Mouse (Mus musculus) embryonic facial prominence, embryonic 15.5 days (tissue): Measurements from ENCODE around the gene Ppp3cb. TPM values are rescaled to one million over a fixed set of nuclear protein-coding genes. Genes with fewer than 3 reads are reported as not detected.

Source experiments
- ATAC-seq: fragments of 200-750 bp; cut with Nextera tagmentation; 2 replicates; pipeline ENCODE4 v1.8.0; 2017; ENCODE audit warnings: low read depth, moderate TSS enrichment; ENCODE audit not compliant: insufficient number of reproducible peaks, low FRiP score, low TSS enrichment
- H3K27ac ChIP-seq: fragments of 300-500 bp; sonication (generic); replicated peaks from 2 replicates; pipeline ENCODE4 v1.5.1; 2015; ENCODE audit warnings: mild to moderate bottlenecking, inconsistent platforms
- H3K27me3 ChIP-seq: fragments of 300-500 bp; sonication (generic); 2 replicates; pipeline ENCODE4 v1.6.1; 2015; ENCODE audit warnings: inconsistent platforms
- H3K36me3 ChIP-seq: fragments of 300-500 bp; sonication (generic); 2 replicates; pipeline ENCODE4 v1.6.1; 2015; ENCODE audit warnings: mild to moderate bottlenecking, inconsistent platforms
- H3K4me1 ChIP-seq: fragments of 300-500 bp; sonication (generic); 2 replicates; pipeline ENCODE4 v1.6.1; 2015; ENCODE audit warnings: inconsistent platforms
- H3K4me2 ChIP-seq: fragments of 300-500 bp; sonication (generic); replicated peaks from 2 replicates; pipeline ENCODE4 v1.6.1; 2015; ENCODE audit warnings: mild to moderate bottlenecking, inconsistent platforms
- H3K4me3 ChIP-seq: fragments of 300-500 bp; sonication (generic); replicated peaks from 2 replicates; pipeline ENCODE4 v1.5.1; 2015; ENCODE audit warnings: mild to moderate bottlenecking, inconsistent platforms
- H3K9ac ChIP-seq: fragments of 300-500 bp; sonication (generic); 2 replicates; pipeline ENCODE4 v1.6.1; 2015; ENCODE audit warnings: inconsistent platforms
- H3K9me3 ChIP-seq: fragments of 300-500 bp; sonication (generic); replicated peaks from 2 replicates; pipeline ENCODE4 v1.6.1; 2016; ENCODE audit warnings: inconsistent platforms
- WGBS: fragments of 180-500 bp; shearing (Covaris S2); methylation state at CpG from one replicate; pipeline ENCODE4 v1.1.7; 2015; 5-methylcytosine and 5-hydroxymethylcytosine counted together
- polyA plus RNA-seq: library from polyadenylated mRNA; unstranded; fragments of >200 nt; fragmentation: Nextera tagmentation; extraction: Ambion mirVana; gene quantifications from 2 replicates; pipeline ENCODE4 v1.2.1, GENCODE M21; 2015

Ppp3cb gene
- polyA plus RNA-seq, 1 experiment from 2014 or later: 46.7 TPM

DNA sequence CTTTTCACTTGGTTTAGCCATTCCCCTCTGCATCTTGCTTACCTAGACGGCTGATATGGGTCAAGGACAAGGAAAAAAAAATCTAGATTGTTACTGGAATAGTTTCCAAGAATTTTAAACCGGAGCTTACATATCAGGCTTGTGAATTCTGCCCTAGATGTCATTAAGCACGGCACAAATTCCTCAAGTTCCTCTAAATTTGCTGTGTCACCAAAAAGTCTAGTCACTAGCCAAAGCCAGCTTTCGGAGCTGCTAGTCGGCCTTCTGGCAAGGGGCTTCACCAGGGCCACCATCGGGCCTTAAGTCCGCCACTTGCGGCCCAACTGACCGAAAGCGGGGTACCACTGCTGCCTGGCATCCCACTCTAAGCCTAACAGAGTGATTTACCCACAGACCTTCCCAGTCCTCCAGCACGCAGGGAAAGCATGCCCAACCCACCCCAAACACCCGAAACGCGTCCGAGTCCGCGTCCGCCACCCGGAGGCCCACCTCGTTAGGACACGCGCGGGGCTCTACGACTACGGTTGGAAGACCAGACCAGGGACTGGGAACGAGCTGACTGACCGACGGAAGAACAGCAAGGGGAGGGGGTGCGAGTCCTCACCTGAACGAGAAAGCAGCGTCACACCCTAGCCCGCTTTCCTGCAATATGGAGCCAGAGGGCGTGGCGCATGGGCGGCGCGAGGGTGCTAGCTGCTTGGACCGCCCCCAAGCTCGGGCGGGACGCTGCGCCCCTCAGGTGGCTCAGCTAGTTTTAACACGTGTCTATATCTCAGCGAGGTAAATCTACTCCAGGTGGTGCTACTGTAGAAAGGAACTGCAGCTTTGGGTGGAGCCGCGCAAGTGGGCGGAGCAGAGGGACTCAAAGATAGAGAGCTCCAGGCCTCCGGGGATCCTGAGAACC is 66.8 kb downstream of the Ppp3cb start, which contains the start of gene Anxa7:
Gene Anxa7 (minus strand): TSS at position 843 of the 904 bp plus-strand sequence.
- ATAC-seq: peak; percentile 89
- H3K4me2 ChIP-seq: peak within 1 kb of the TSS; percentile 74
- H3K9me3 ChIP-seq: no peaks in the 10 kb centered on the region
- peak within 1 kb of the TSS; percentile 53 for H3K9ac ChIP-seq
- H3K4me1 ChIP-seq: peaks cover 18% of the 10 kb centered on the region; the same call in 1 of the 2 replicates
- H3K27ac ChIP-seq: peak within 1 kb of the TSS; percentile 80
- under 1% methylated on average over 48 of the region's 48 CpGs for WGBS
- H3K27me3 ChIP-seq: no peaks in the 10 kb centered on the region
- H3K36me3 ChIP-seq: peaks cover 7% of the 10 kb centered on the region; the same call in 1 of the 2 replicates
- peak within 1 kb of the TSS; percentile 76 for H3K4me3 ChIP-seq

DNA sequence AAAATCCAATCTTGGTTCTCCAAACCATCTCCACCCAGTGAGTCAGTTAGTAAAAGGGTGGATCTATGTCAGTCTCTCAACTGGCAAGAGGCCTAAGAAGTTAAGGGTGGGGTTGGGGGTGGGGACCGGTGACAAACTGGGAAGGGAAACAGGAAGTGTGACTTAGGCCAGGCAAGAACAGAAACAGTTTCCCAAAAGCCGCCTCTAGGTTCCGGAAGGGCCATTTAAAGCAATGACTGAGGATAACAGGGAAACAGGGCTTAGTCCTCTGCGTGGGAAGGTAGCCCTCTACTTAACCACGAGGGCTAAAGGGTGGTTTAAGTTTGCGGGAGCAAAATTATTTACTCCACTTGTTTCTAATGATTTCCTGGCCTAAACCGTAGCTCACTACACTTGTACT is 67.6 kb downstream of the Ppp3cb start:
- Histone ChIP-seq H3K9me3 (no peaks in the 10 kb centered on the region), H3K9ac (peak overlapping the region; percentile 53; the same call in 1 of the 2 replicates), H3K27me3 (no peaks in the 10 kb centered on the region), H3K4me3 (peak overlapping the region; percentile 76), H3K4me2 (peak overlapping the region; percentile 74), H3K36me3 (no peaks in the 10 kb centered on the region), H3K27ac (peak overlapping the region; percentile 80), H3K4me1 (peaks cover 18% of the 10 kb centered on the region; the same call in 1 of the 2 replicates)
- 4% methylated on average over 7 of the region's 7 CpGs for WGBS
- ATAC-seq: no peak

DNA sequence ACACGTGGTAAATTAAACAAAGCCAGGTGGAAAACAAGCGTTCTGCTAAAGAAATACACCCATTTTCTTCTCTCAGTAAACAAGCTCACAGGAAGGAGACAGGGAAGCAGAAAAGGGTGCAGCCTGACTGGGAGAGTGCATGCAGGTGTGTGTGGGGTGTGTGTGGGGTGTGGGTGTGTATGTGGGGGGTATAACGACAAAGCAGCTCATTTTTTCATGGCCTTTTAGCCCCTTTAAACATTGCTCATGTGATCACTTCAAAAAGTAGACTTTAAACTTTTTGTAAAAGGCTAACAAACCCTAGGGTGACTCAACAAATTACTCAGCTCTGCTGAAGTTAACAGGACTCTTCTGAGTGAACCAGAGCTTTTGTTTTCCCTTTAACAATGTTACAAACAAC is 68.0 kb downstream of the Ppp3cb start:
- Histone ChIP-seq H3K36me3 (peaks cover 3% of the 10 kb centered on the region; the same call in 1 of the 2 replicates), H3K9me3 (no peaks in the 10 kb centered on the region), H3K4me2 (peak overlapping the region; percentile 74), H3K4me3 (peak overlapping the region; percentile 76), H3K4me1 (peaks cover 18% of the 10 kb centered on the region; the same call in 1 of the 2 replicates), H3K27me3 (no peaks in the 10 kb centered on the region), H3K9ac (no peak overlapping the region), H3K27ac (peak overlapping the region; percentile 68)
- no peak for ATAC-seq
- 31% methylated on average over 3 of the region's 3 CpGs for WGBS

DNA sequence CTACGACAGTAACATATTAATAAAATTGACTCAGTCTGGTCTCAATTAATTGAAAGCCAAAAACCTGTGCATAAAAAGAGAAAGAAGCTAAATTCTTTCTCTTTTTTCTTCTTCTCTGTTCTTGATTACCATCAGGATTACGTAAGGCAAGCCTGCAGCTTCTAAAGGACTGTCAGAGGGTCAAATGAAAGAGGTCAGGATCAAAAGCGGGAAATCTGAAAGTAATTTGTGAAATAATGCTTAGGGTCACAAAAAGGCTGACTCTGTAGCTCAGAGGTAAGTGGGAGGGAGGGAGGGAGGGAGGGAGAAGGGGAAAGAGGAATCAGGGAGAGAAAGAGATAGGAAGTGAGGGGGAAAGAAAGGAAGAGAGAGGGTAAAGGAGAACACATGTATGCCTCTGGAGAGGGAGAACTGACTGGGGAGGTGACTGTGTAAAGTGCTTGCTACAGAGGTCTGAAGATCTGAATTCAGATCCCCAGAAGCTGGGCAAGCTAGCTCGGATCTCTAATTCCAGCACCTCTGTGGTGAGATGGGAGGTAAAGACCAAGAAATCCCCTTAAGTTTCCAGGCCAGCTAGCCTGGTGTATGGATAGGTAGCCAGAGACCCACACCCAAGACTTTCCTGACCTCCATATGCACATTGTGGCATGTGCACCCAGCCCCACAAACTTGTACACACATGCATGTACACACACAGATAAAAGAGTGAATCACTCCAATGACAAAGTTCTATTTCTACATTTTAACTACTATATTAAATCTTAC is 68.9 kb downstream of the Ppp3cb start:
- Histone ChIP-seq H3K4me1 (peaks cover 18% of the 10 kb centered on the region; the same call in 1 of the 2 replicates), H3K27me3 (no peaks in the 10 kb centered on the region), H3K27ac (no peak overlapping the region), H3K9ac (no peak overlapping the region), H3K4me2 (no peak overlapping the region), H3K4me3 (no peak overlapping the region), H3K36me3 (peaks cover 7% of the 10 kb centered on the region; the same call in 1 of the 2 replicates), H3K9me3 (no peaks in the 10 kb centered on the region)
- ATAC-seq: no peak
- 29% methylated on average over 4 of the region's 4 CpGs for WGBS

GRCm38 (mm10) chr14:20460216-20460615 is 86.2 kb downstream of the Ppp3cb start:
- Histone ChIP-seq H3K36me3 (peaks cover 83% of the 10 kb centered on the region), H3K9me3 (no peaks in the 10 kb centered on the region), H3K4me1 (0 out of 2 replicates have a peak, but pooled peaks cover 4% of the 10 kb centered on the region), H3K4me2 (no peak overlapping the region), H3K27me3 (no peaks in the 10 kb centered on the region), H3K27ac (no peak overlapping the region), H3K9ac (no peak overlapping the region), H3K4me3 (no peak overlapping the region)
- no peak for ATAC-seq
- 51% methylated on average over 14 of the region's 14 CpGs for WGBS

GRCm38 (mm10) chr14:20458378-20458777 is 88.0 kb downstream of the Ppp3cb start:
- Histone ChIP-seq H3K9me3 (no peaks in the 10 kb centered on the region), H3K27me3 (no peaks in the 10 kb centered on the region), H3K4me3 (no peak overlapping the region), H3K36me3 (peaks cover 69% of the 10 kb centered on the region), H3K27ac (no peak overlapping the region), H3K9ac (no peak overlapping the region), H3K4me2 (no peak overlapping the region), H3K4me1 (0 out of 2 replicates have a peak, but pooled peaks cover 4% of the 10 kb centered on the region)
- no peak for ATAC-seq
- 92% methylated on average over 9 of the region's 9 CpGs for WGBS

DNA sequence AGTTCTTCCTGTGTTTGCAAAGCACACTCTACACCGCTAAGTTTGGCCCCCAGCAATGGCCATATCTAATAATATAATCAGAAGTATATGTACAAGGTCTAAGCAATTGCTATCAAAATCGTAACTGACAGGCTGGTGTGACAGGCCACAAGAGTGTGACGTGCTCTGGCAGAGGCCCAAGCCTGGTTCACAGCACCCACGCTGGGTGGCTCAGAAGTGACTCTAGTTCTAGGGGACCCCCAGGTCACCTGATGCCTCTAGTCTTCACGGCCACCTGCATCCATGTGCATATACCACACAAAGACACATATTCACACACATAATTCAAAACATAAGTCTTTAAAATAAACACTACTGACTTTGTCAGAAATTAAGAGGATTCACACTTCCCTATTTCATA is 93.4 kb downstream of the Ppp3cb start:
- H3K27me3 ChIP-seq: no peaks in the 10 kb centered on the region
- no peaks in the 10 kb centered on the region for H3K4me1 ChIP-seq
- H3K4me3 ChIP-seq: no peak overlapping the region
- no peak overlapping the region for H3K4me2 ChIP-seq
- no peak overlapping the region for H3K27ac ChIP-seq
- no peak overlapping the region for H3K9ac ChIP-seq
- 75% methylated on average over 5 of the region's 5 CpGs for WGBS
- no peaks in the 10 kb centered on the region for H3K9me3 ChIP-seq
- peaks cover 22% of the 10 kb centered on the region for H3K36me3 ChIP-seq
- no peak for ATAC-seq

GRCm38 (mm10) chr14:20451765-20452331 is 94.5 kb downstream of the Ppp3cb start, which contains the start of gene Cfap70:
Gene Cfap70 (minus strand): TSS chr14:20452226.
- no peaks in the 10 kb centered on the region for H3K4me1 ChIP-seq
- H3K4me3 ChIP-seq: peak within 1 kb of the TSS; percentile 46
- H3K36me3 ChIP-seq: peaks cover 15% of the 10 kb centered on the region
- peak within 1 kb of the TSS; percentile 62 for H3K4me2 ChIP-seq
- H3K27ac ChIP-seq: 0 out of 2 replicates have a peak within 1 kb of the TSS, but pooled peaks have one; percentile 13
- 1% methylated on average over 15 of the region's 15 CpGs for WGBS
- no peaks in the 10 kb centered on the region for H3K9me3 ChIP-seq
- peak; percentile 70 for ATAC-seq
- no peak within 1 kb of the TSS for H3K9ac ChIP-seq
- no peaks in the 10 kb centered on the region for H3K27me3 ChIP-seq

DNA sequence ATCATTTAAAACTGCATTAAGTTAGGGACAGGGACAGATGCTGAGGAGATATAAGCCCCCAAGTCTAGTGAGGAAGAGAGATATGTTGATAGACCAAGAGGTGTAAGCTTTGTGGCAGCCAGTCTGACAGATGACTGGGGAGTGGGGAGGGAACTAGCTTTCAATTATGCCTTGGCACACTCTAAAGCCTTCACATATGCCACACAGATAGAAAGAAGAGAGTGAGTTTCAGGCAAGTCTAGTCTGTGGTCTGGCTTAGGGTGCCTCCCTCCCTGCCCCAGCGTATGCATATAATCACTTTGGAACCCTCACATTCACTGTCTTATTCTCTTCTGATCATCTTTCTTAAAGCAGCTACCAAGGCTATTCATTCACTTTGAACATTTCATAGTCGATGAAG is 95.1 kb downstream of the Ppp3cb start:
- 12% methylated on average over 2 of the region's 2 CpGs for whole genome bisulfite sequencing
- Histone ChIP-seq H3K4me3 (peak overlapping the region; percentile 46), H3K27me3 (no peaks in the 10 kb centered on the region), H3K4me1 (no peaks in the 10 kb centered on the region), H3K9ac (no peak overlapping the region), H3K4me2 (peak overlapping the region; percentile 62), H3K36me3 (peaks cover 10% of the 10 kb centered on the region), H3K27ac (0 out of 2 replicates have a peak overlapping the region, but pooled peaks have one; percentile 13), H3K9me3 (no peaks in the 10 kb centered on the region)
- 0 out of 2 replicates have a peak, but pooled peaks have one; percentile 24 for ATAC-seq
